ENCODE assay signal across 2 mouse cellular contexts in the genomic region with DNA sequence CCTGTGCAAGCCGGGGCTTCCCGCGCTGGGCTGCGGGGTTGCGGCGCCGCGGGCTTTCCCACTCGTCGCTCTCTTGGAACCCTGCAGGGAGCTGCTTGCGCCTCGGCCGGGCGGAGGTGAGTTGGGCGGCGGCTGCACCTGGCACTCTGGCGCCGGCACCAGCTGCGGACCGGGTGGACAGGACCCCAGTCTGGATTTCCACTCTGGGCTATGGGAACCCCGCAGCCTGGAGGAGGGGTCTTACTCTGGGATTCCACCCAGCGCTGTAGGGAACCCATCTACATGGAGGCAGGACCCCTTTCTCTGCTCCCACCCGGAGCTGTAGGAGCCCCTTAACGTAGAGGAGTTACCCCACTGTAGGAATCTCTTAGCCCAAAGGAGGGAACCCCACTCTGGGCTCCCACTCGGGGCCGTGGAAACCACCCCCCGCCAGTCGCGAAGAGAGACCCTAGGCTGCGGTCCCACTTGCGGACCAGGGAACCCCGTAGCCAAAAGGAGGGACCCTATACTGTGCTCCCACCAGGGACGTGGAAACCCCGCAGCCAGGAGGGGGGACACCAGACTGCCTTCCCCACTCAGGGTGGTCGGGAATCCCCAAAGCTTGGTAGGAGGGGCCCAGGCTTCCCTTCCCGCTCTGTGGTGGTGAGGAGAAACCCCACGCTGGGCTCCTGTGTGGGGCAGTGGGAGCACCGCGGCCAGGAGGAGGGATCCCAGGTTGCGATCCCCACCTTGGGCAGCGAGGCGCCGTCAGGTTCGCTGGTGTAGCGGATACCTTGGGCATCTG.
TF ChIP-seq lines count a peak whose summit lies in the region.

No protein-coding gene starts in this region.

TF ChIP-seq in MEL, 35 proteins besides CTCF, POLR2A, EP300 and RAD21 (continued from another document):
- no peak for TF ChIP-seq POLR2AphosphoS5 (IDR thresholded peaks at IDR 0.05; ENCODE audit: borderline replicate concordance, low read depth, low read length)
- TF ChIP-seq JUND (IDR thresholded peaks at IDR 0.05; ENCODE audit: low read depth, low read length), result no peak

TF ChIP-seq in myocyte, 11 proteins besides CTCF, POLR2A, EP300 and RAD21 (continued from another document):
- TF ChIP-seq MYOD1 (IDR thresholded peaks at IDR 0.05; ENCODE audit: control insufficient read depth in 1 of 3, insufficient read length in 2 of 3, low read depth in 2 of 3) (peak in 1 of 3 experiments; percentile 57), CEBPB (IDR thresholded peaks at IDR 0.05; ENCODE audit: insufficient read depth, poor library complexity, severe bottlenecking) (no peak), TCF3 (IDR thresholded peaks at IDR 0.05; ENCODE audit: insufficient read length, low read depth) (no peak), TCF12 (IDR thresholded peaks at IDR 0.05; ENCODE audit: insufficient read depth, poor library complexity, severe bottlenecking) (no peak), MAX (IDR thresholded peaks at IDR 0.05; ENCODE audit: low read depth) (no peak)
